Mouse (Mus musculus) heart, embryonic 12.5 days (tissue): ENCODE measurements around the gene 4930579G24Rik. TPM values are rescaled to one million over a fixed set of nuclear protein-coding genes. Genes with fewer than 3 reads are reported as not detected.

Experiments used
- polyA plus RNA-seq: library from polyadenylated mRNA; unstranded; fragments of >200 nt; fragmentation: Nextera tagmentation; extraction: Ambion mirVana; gene quantifications from 2 replicates; pipeline ENCODE4 v1.2.1, GENCODE M21; 2016

The 4930579G24Rik gene
- polyA plus RNA-seq, 1 experiment from 2014 or later = 26.3 TPM

Other genes with a start within 250 kb of the 4930579G24Rik start
- 5.3 and 6.3 TPM in 2 replicates for gene Fnip2, start 61.3 kb upstream of the 4930579G24Rik start, polyA plus RNA-seq
- 121 and 122 TPM in 2 replicates for gene Ppid, start 37.7 kb upstream of the 4930579G24Rik start, polyA plus RNA-seq
- gene Etfdh, start 421 bp downstream of the 4930579G24Rik start, polyA plus RNA-seq = 138 and 143 TPM in 2 replicates
- gene Rxfp1, start 108.8 kb downstream of the 4930579G24Rik start, polyA plus RNA-seq = 6.3 and 6.8 TPM in 2 replicates
- gene Tmem144, start 223.7 kb downstream of the 4930579G24Rik start, polyA plus RNA-seq = 12.6 and 13.5 TPM in 2 replicates